Mouse (Mus musculus): ENCODE measurements around the gene Fndc5. TPM values are rescaled to one million over a fixed set of nuclear protein-coding genes. Genes with fewer than 3 reads are reported as not detected.

Fndc5 gene
- polyA plus RNA-seq, 1 experiment from 2014 or later: 5.3 TPM

DNA sequence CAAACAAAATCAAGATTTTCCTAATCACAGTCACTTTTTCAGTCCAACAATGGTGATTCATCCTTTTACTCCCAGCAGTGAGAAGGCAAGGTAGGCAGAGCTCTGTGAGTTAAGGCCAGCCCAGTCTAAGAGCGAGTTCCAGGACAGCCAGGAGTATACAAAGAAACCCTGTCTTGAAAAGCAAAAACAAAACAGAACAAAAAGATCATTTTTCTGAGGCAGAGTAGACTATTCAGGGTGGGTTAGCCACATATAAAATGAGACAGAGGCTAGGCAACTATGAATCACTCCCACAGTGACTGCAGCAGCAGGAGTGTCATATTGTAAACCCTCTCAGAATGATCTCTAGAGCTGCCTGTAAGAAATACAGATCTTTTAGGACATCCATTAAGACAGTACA lies 12.5 kb downstream of the Fndc5 start:
- Histone ChIP-seq H3K27ac (ENCODE audit: low read depth, low read length) (no peak overlapping the region), H3K9ac (ENCODE audit: low read depth, low read length) (no peak overlapping the region), H3K36me3 (ENCODE audit: control insufficient read depth, insufficient read depth, low read length) (peaks cover 20% of the 10 kb centered on the region), H3K4me3 (ENCODE audit: low read depth, low read length) (no peak overlapping the region), H3K4me1 (ENCODE audit: control insufficient read depth, insufficient read depth, low read length) (peaks cover 13% of the 10 kb centered on the region), H3K4me2 (no peak overlapping the region), H3K27me3 (ENCODE audit: control insufficient read depth, insufficient read depth, low read length) (no peaks in the 10 kb centered on the region), H3K9me3 (replicated peaks; ENCODE audit: control insufficient read depth, low read length) (no peaks in the 10 kb centered on the region)
- ATAC-seq (replicated peaks; ENCODE audit: insufficient number of reproducible peaks, low FRiP score, low TSS enrichment): no peak
- 89% methylated on average over 1 of the region's 1 CpGs for WGBS (ENCODE audit: insufficient replicate concordance)

DNA sequence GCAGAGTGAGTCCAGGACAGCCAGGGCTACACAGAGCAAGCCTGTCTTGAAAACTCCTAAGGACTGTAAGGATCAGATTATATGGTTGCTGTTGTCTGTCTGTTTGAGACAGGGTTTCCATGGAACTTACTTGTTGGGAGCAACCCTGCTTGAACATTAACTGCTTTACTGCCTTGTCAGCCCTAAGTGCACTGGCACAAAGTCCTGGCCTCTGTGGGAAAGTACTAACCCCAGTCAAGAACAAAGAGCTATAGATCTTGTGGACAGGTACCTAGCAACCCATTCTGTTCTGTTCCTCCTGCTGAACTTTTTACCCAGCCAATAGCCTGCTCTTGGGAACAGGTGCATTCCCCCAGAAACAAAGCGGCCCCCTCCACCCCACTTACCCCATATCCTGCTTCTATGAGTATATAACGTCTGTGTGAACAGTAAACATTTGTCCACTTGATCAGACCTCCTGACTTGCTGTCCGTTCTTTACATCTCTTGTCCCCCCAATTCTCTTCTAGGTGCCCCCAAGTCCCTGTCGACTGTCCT lies 14.5 kb downstream of the Fndc5 start:
- Histone ChIP-seq H3K9me3 (replicated peaks; ENCODE audit: control insufficient read depth, low read length) (no peaks in the 10 kb centered on the region), H3K36me3 (ENCODE audit: control insufficient read depth, insufficient read depth, low read length) (peaks cover 24% of the 10 kb centered on the region)
- 92% methylated on average over 4 of the region's 4 CpGs for WGBS (ENCODE audit: insufficient replicate concordance)

DNA sequence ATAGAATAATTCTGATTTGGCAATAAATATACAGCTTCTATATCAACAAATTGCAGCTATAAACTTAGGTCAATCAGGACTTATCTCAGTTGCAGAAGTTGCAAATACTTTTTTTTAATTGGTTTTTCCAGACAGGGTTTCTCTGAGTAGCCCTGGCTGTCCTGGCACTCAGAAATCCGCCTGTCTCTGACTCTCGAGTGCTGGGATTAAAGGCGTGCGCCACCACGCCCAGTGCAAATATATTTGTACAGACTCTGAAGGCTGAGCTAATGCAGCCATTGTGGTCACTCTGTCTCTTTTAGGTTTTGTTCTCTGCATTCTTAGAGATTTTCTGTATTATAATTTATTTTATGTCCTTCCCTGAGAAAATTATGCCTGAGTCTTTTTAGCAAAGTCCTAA lies 20.7 kb downstream of the Fndc5 start:
- H3K4me2 ChIP-seq: no peak overlapping the region
- peaks cover 11% of the 10 kb centered on the region for H3K36me3 ChIP-seq (ENCODE audit: control insufficient read depth, insufficient read depth, low read length)
- WGBS (ENCODE audit: insufficient replicate concordance): 88% methylated on average over 5 of the region's 5 CpGs
- H3K4me3 ChIP-seq (ENCODE audit: low read depth, low read length): no peak overlapping the region
- H3K4me1 ChIP-seq (ENCODE audit: control insufficient read depth, insufficient read depth, low read length): peaks cover 10% of the 10 kb centered on the region
- no peaks in the 10 kb centered on the region for H3K27me3 ChIP-seq (ENCODE audit: control insufficient read depth, insufficient read depth, low read length)
- no peak overlapping the region for H3K9ac ChIP-seq (ENCODE audit: low read depth, low read length)
- no peak overlapping the region for H3K27ac ChIP-seq (ENCODE audit: low read depth, low read length)
- H3K9me3 ChIP-seq (replicated peaks; ENCODE audit: control insufficient read depth, low read length): no peaks in the 10 kb centered on the region
- no peak for ATAC-seq (replicated peaks; ENCODE audit: insufficient number of reproducible peaks, low FRiP score, low TSS enrichment)

More for the DNA sequence above, 14.5 kb downstream of the Fndc5 start:
- Histone ChIP-seq H3K4me1 (ENCODE audit: control insufficient read depth, insufficient read depth, low read length) (0 out of 2 replicates have a peak, but pooled peaks cover 5% of the 10 kb centered on the region), H3K4me2 (no peak overlapping the region), H3K9ac (ENCODE audit: low read depth, low read length) (no peak overlapping the region), H3K27ac (ENCODE audit: low read depth, low read length) (no peak overlapping the region), H3K4me3 (ENCODE audit: low read depth, low read length) (no peak overlapping the region), H3K27me3 (ENCODE audit: control insufficient read depth, insufficient read depth, low read length) (no peaks in the 10 kb centered on the region)
- ATAC-seq (replicated peaks; ENCODE audit: insufficient number of reproducible peaks, low FRiP score, low TSS enrichment): no peak

DNA sequence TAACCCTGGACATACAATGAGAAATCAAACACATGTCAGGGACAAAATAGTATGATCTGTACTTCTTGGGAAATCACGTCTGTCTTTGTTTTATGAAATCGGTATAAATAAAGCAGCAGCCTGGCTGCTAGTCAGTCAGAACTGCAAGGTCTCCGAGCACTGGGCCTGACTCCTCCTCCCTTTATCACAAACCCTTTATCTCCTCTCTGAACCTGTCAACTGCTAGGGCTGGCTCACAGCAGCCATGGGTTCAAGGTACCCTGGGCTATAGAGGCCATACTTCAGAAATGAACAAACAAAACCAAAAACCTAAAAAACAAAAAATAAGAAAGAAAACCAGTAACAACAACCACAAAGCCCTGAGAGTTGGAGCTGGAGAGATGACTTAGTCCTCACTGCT lies 21.8 kb downstream of the Fndc5 start:
- no peak for ATAC-seq (replicated peaks; ENCODE audit: insufficient number of reproducible peaks, low FRiP score, low TSS enrichment)
- no peaks in the 10 kb centered on the region for H3K27me3 ChIP-seq (ENCODE audit: control insufficient read depth, insufficient read depth, low read length)
- H3K9ac ChIP-seq (ENCODE audit: low read depth, low read length): no peak overlapping the region
- H3K4me1 ChIP-seq (ENCODE audit: control insufficient read depth, insufficient read depth, low read length): peaks cover 10% of the 10 kb centered on the region
- H3K4me2 ChIP-seq: no peak overlapping the region
- H3K4me3 ChIP-seq (ENCODE audit: low read depth, low read length): no peak overlapping the region
- 26% methylated on average over 3 of the region's 3 CpGs for WGBS (ENCODE audit: insufficient replicate concordance)
- H3K36me3 ChIP-seq (ENCODE audit: control insufficient read depth, insufficient read depth, low read length): peaks cover 8% of the 10 kb centered on the region
- H3K9me3 ChIP-seq (replicated peaks; ENCODE audit: control insufficient read depth, low read length): no peaks in the 10 kb centered on the region
- H3K27ac ChIP-seq (ENCODE audit: low read depth, low read length): no peak overlapping the region

DNA sequence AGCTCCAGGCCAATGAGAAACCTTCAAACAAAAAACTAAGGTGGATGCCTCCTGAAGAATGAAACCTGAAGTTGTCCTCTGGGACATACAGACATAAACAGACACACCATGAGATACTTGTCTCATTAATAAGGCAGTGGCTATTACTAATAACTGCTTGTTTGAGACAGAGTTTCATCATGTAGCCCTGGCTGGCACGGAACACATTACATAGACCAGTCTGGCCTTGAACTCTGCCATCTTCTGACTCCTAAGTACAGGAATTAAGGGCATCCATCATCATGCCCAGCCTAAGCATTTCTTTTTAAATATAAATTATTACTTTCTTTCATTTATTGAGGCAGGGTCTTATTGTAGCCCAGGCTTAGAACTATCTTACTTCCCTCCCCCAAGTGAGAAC lies 24.3 kb downstream of the Fndc5 start:
- ATAC-seq (replicated peaks; ENCODE audit: insufficient number of reproducible peaks, low FRiP score, low TSS enrichment): no peak

DNA sequence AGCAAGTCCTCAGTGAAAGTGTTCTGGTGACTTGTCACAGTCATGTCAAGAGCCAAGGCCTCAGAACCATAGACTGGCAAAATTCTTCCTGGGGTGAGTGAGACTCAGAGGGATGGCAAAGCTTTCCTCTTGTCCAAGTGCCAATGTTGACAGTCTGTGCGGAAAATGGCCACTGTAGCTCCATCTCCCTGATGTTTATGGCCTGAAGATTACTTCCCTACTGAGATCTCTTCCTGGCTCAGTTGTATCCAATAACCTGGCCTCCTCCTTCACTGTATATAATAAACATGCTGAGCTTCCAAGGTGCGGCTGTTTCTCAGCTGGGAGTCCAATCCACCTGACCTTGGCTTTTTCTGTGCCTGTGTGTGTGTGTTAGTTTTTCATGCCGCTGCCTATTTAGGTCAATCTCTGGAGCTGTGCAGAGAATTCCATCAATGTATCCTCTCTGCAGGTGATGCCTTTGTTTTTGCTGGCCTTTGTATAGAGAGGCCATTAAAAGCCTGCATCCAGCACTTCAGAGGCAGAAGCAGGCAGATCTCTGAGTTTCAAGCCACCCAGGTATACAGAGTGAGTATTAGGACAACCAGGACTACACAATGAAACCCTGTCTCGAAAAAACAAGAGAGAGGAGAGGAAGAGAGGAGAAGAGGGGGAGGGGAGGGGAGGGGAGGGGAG lies 24.9 kb downstream of the Fndc5 start:
- Histone ChIP-seq H3K4me2 (no peak overlapping the region), H3K27ac (ENCODE audit: low read depth, low read length) (no peak overlapping the region), H3K27me3 (ENCODE audit: control insufficient read depth, insufficient read depth, low read length) (no peaks in the 10 kb centered on the region), H3K9ac (ENCODE audit: low read depth, low read length) (no peak overlapping the region), H3K36me3 (ENCODE audit: control insufficient read depth, insufficient read depth, low read length) (peaks cover 6% of the 10 kb centered on the region), H3K4me3 (ENCODE audit: low read depth, low read length) (no peak overlapping the region), H3K4me1 (ENCODE audit: control insufficient read depth, insufficient read depth, low read length) (peaks cover 10% of the 10 kb centered on the region), H3K9me3 (replicated peaks; ENCODE audit: control insufficient read depth, low read length) (no peaks in the 10 kb centered on the region; the same call in 1 of the 2 replicates)
- no peak for ATAC-seq (replicated peaks; ENCODE audit: insufficient number of reproducible peaks, low FRiP score, low TSS enrichment)
- WGBS (ENCODE audit: insufficient replicate concordance): 83% methylated on average over 4 of the region's 4 CpGs

More for the DNA sequence above, 24.3 kb downstream of the Fndc5 start:
- WGBS (ENCODE audit: insufficient replicate concordance): 97% methylated on average over 1 of the region's 1 CpGs
- H3K9ac ChIP-seq (ENCODE audit: low read depth, low read length): no peak overlapping the region
- H3K4me3 ChIP-seq (ENCODE audit: low read depth, low read length): no peak overlapping the region
- H3K27ac ChIP-seq (ENCODE audit: low read depth, low read length): no peak overlapping the region
- no peaks in the 10 kb centered on the region for H3K27me3 ChIP-seq (ENCODE audit: control insufficient read depth, insufficient read depth, low read length)
- H3K4me2 ChIP-seq: no peak overlapping the region
- peaks cover 10% of the 10 kb centered on the region for H3K4me1 ChIP-seq (ENCODE audit: control insufficient read depth, insufficient read depth, low read length)
- peaks cover 6% of the 10 kb centered on the region for H3K36me3 ChIP-seq (ENCODE audit: control insufficient read depth, insufficient read depth, low read length)
- no peaks in the 10 kb centered on the region; the same call in 1 of the 2 replicates for H3K9me3 ChIP-seq (replicated peaks; ENCODE audit: control insufficient read depth, low read length)

DNA sequence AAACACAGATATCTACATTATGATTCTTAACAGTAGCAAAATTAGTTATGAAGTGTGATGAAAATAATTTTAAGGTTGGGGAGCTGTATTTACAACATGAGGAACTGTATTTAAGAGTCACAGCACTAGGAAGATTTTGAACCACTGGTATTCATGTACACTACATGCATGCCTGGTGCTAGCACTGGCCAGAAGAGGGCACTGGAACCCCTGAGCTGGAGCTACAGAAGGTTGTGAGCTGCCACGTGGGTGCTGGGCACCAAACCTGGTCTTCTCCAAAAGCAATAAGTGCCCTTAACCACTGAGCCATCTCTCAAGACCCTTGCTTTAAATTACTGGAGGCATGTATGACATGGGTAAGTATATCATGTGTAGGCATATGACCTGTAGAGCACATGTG lies 35.7 kb downstream of the Fndc5 start:
- no peak for ATAC-seq (replicated peaks; ENCODE audit: insufficient number of reproducible peaks, low FRiP score, low TSS enrichment)
- peaks cover 25% of the 10 kb centered on the region for H3K36me3 ChIP-seq (ENCODE audit: control insufficient read depth, insufficient read depth, low read length)

DNA sequence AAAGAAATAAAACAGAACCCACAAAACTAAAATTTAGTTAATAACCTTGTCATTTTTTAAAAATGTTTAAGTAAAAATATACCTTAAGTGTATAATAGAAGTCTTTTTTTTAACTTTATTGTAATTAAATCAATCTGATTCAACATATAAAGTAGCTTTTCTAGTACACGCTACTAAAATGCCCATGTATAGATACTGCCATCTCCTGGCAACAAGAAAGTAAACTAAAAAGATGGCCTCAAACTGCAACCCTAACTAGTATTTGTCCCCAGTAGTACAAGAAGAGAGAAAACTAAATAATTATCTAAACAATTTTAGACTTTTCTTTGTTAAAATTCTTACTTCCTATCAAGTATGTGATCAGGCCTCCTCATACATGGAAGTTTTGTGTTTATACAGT lies 42.8 kb downstream of the Fndc5 start:
- ATAC-seq (replicated peaks; ENCODE audit: insufficient number of reproducible peaks, low FRiP score, low TSS enrichment): no peak
- 78% methylated on average over 1 of the region's 1 CpGs for WGBS (ENCODE audit: insufficient replicate concordance)
- Histone ChIP-seq H3K27ac (ENCODE audit: low read depth, low read length) (no peak overlapping the region), H3K4me3 (ENCODE audit: low read depth, low read length) (no peak overlapping the region), H3K9ac (ENCODE audit: low read depth, low read length) (no peak overlapping the region), H3K27me3 (ENCODE audit: control insufficient read depth, insufficient read depth, low read length) (no peaks in the 10 kb centered on the region), H3K4me2 (no peak overlapping the region), H3K4me1 (ENCODE audit: control insufficient read depth, insufficient read depth, low read length) (no peaks in the 10 kb centered on the region), H3K36me3 (ENCODE audit: control insufficient read depth, insufficient read depth, low read length) (peaks cover 12% of the 10 kb centered on the region; the same call in 1 of the 2 replicates), H3K9me3 (replicated peaks; ENCODE audit: control insufficient read depth, low read length) (no peaks in the 10 kb centered on the region)

More for the DNA sequence above, 35.7 kb downstream of the Fndc5 start:
- no peak overlapping the region for H3K27ac ChIP-seq (ENCODE audit: low read depth, low read length)
- no peaks in the 10 kb centered on the region for H3K4me1 ChIP-seq (ENCODE audit: control insufficient read depth, insufficient read depth, low read length)
- no peak overlapping the region for H3K4me3 ChIP-seq (ENCODE audit: low read depth, low read length)
- no peaks in the 10 kb centered on the region for H3K9me3 ChIP-seq (replicated peaks; ENCODE audit: control insufficient read depth, low read length)
- no peak overlapping the region for H3K9ac ChIP-seq (ENCODE audit: low read depth, low read length)
- WGBS (ENCODE audit: insufficient replicate concordance): 69% methylated on average over 1 of the region's 1 CpGs
- H3K4me2 ChIP-seq: no peak overlapping the region
- H3K27me3 ChIP-seq (ENCODE audit: control insufficient read depth, insufficient read depth, low read length): no peaks in the 10 kb centered on the region
